Mouse (Mus musculus) cerebellum, adult 18-20 months (tissue): ENCODE results near the gene Shh.

ENCODE experiments used
- DNase-seq, 2 experiments: peaks; one replicate each; pipeline ENCODE4 v3.0.0; 2021

Gene Shh

DNA sequence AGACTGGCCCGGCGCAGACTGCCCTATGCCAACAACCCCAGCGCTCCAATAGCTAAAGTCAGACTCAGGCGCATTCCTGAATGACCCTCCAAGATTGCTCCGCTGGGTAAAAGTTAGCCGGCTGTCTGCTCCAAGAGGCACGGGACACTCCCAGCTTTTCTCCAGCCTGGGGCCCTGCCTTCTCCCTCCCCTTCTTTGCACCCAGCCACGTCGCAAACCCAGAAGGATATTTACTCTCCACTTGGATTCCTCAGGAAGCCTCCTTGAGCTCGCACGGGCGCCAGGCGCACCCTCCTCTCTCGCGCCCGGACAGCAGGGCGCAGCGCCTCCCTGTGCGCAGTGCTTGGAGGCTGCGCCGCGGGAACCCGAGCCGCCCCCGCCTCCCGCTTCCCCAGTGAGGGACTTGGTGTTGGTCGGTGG lies 8.2 kb downstream of the Shh start:
- no peak for DNase-seq

DNA sequence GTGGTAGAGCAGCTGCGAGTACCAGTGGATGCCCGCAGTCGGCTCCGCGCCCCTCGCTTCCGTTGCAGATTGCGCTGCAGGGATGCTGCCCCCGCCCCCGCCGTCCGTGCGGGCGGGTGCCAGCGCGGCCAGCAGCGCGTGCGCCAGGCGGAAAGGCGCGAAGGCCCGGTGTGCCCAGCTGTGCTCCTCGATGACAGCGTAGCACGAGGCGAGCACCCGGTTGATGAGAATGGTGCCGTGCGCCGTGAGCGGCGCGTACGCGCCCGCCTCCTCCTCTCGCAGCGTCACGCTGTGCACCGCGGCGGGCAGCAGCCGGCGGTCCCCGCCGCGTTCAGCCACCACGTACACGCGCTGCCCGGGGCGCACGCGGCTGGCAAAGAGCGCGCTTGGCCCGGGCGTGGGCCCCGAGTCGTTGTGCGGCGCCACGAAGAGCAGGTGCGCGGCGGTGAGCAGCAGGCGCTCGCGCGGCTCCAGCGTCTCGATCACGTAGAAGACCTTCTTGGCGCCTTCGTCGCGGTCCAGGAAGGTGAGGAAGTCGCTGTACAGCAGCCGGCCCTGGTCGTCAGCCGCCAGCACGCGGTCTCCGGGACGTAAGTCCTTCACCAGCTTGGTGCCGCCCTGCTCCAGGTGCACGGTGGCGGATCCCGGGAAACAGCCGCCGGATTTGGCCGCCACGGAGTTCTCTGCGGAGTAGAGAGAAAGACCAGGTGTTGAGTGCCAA lies 9.0 kb downstream of the Shh start:
- DNase-seq: no peak

DNA sequence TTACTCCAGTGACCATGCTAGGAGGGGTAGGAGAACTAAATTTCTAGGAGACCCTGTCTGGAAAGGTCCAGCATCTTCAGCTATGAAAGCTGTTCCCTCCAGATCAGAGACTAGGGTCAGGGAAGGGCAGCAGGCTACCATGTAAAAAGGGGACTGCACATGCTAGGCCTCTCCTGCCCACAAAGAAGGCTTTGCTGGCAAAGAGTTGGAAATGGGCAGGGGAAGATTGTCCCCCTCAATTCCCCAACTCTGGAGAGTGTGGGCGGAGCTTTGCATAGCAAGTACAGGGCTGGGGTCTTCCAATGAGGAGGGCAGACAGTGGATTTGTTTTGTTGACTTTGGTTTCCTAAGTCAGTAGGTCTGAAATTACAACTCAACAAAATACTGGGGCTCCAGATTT lies 10.7 kb downstream of the Shh start:
- DNase-seq: no peak

DNA sequence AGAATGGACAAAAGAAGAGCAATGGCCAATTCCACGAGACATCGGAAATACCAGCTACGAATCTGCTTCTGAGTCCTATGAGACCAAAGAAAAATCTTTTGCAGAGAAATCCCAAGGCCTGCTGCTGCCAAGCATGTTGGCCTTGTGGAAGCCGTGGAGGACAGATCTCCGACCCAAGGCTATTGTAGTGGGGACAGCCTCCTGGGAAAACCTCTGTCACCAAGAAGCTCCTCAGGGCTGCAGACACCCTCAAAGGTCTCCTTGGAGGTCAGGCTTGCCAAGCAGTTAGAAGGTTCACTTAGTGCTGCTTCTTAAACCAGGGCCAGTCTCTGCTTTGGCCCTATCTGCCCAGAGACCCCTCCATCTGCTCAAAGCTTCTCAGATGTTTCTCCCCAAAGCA lies 11.3 kb downstream of the Shh start:
- no peak for DNase-seq

DNA sequence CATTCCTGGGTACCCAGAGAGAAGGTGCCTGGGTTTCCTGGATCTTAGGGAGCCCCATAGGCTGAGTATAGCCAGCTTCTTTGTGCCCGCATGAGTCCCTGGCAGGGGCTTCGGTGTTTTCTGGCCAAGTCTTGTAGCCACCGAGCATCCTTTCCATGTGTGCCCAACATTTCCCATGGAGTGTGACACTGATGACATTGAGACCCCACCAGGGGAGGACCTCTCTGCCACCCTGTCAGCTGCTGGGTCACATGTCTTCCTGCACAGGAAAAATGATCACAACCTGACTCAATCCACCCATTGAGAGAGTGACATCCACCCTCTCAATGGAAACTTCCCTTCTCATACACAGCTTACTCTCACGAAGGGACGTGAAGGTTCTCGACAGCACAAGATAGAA lies 12.5 kb downstream of the Shh start:
- no peak for DNase-seq

DNA sequence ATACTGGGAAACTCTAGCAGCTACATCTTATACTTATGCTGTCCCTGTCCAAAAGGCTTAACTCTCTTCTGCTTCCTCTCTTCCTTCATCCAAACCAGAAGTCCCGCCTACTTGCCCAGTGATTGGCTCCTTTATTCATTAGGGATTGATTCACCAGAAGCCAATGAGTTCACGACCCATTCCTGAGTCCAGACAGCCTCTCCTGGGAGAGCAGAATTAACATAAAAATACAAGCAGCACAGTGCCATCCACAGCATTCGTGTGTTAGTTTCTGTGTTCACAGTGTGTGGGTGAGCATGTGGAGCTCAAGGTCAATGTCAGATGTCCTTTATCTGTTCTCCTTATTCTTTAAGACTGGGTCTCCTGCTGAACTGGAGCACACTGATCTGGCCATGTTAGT lies 13.5 kb downstream of the Shh start:
- no peak for DNase-seq

DNA sequence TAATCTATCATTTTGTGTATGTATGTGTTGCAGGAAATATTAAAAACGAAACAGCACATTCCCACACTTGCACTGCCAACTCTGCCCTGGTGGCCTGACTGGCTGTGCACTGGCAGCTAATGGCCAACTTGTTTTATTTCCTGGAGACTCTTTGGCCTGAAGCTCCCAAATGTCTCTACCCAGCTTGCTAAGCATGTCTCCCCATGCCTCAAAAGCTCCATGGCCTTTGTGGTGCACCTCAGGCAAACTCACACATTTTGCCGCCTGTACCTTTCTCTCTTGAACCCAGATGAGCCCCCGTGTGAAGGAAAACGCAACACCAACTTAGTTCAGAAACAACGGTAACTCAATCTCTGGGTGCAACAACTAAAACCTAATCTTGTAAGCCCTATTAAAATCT lies 14.0 kb downstream of the Shh start:
- DNase-seq: no peak

DNA sequence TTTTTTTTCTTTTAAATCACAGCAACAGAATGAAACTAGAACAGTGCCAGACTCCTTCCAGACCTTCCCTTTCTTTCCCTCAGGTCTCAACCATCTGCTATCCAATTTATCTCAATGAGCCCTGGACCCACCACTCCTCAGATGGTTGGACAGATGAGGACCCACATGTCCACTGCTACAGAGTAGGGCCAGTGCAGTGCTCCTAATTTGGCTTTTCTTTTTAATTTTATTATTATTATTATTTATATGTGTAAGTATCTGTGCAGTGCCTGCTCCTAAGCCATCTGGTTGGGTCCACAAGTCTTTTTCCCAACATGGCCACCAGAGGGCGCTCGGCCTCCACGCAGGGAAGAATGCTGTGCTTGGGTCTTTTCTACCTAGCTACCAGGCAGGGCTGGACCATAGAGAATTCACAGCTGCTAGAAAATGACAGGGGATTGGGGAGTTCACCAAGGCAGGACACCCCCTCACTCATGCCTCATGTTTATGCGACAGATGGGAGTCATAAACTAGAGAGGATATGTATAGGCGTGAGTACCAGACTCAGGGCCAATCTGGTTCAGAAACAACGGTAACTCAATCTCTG lies 15.9 kb downstream of the Shh start:
- peak; percentile 74 to 89 for DNase-seq

DNA sequence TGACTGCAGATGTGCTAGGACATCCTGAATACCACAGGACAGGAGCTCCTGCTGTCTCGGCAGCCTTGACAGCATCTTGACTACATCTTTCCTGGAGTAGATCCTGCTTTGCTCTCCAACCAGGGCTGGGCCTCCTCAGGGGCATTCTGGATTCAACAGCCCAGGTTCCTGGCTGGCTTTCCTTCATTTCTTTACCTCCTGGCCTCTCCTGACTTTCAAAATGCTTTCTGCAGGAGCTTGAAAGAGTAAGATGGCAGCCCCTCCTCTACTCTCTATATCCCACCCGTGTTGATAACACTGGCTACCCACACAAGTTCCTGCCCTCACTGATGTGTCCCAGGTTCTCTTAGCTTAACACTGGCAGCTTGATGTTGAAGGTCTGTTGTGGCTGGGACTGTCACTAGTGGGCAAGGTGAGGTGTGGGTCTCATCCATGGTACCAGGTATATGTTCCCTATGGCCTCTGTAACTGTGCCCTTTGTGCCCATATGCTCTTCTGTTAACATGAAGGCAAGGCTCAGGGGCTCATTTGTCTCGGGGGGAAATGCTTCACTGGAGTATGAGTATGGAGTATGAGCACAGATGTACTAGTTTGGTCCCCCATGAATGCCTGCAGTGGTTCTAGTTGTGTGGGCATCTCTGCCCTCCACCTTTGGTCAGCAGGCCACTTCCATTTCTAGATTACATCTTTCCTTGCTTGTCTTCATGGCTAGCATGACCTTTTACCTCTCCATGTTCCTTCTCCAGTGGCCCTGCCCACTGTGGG lies 16.7 kb downstream of the Shh start:
- DNase-seq: no peak

DNA sequence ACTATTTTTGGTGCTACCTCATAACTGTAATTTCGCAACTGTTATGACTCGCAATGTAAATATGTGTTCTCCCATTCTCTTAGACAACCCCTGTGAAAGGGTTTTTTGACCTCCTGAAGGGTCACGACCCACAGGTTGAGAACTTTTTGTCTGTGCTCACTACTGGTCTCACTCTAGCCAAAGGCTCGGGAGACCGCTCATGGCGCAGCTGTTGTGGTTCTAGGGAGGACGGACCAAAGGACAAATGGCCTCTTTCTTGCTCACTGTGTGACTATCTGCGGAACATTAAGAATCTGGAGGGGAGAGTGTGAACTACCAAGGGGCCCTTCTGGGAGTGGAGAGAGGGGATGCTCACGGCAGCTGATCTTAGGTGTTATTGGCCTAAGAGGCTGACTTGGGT lies 41.1 kb downstream of the Shh start:
- DNase-seq: no peak

DNA sequence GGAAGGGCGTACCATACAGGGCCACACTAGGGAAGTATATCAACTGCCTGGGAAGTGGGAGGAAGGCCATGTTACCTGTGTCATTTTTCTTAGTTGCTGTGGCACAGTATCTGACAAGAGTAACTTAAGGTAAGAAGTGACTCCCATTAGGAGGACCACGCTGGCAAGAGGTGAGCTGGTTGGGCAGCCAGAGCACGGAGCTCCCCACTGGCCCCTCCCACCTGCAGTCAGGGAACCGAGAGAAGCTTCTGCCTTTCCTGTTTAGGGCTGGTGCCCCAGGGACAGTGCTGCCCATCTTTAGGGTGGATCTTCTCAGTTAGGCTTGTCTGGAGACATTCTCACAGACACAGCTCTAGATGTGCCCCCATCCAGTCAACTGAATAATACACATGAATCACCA lies 43.3 kb downstream of the Shh start:
- peak in 1 of 2 experiments; percentile 2 for DNase-seq

DNA sequence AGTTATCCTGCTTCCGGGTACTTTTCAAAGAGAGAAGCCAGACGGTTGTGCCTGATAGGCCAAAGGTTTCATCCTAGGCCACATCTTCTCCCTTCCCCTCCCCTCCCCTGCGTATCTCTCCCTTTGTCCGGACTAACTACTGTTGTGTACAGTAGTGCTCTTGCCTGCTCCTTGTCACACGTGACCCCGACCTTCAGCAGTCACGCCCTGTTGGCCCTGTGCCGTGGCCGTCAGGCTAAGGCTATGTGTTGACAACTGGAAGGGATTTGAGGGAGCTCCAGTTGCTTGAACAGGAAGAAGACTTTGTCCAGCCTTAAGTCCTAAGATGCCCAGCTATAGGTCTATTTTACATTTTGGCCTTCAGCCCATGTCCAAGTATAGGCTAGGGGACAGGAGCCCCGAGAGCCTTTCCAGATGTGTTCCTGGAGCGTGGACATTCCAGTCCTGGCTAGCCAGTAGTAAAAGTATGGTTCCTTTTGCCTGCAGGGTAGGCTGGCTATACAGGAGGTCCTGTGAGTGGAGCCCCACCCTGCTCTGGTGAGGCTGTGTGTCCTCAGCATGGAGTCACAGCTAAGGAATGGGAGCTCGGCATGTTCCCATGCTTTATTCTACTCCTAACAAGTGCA lies 47.3 kb downstream of the Shh start:
- no peak for DNase-seq

DNA sequence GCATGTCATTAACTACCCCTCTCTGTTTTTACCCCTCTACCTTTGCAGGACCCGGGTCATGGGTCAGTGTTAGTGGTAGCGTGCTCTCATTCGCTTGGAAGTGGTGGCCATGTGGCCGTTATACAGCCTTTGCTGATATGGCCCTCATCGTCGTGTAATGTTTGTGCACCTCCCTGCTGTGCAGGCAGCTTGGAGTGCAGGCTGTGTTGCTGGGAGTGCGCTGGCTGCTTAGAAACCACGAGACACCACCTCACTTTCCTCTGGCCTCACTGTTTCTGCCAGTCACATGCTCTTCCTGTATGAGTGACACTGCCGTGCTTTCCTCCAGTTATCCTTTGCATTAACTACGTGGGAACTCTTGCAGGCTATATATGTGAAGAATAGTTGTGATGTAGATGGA lies 48.3 kb downstream of the Shh start:
- peak in 1 of 2 experiments; percentile 1 for DNase-seq

DNA sequence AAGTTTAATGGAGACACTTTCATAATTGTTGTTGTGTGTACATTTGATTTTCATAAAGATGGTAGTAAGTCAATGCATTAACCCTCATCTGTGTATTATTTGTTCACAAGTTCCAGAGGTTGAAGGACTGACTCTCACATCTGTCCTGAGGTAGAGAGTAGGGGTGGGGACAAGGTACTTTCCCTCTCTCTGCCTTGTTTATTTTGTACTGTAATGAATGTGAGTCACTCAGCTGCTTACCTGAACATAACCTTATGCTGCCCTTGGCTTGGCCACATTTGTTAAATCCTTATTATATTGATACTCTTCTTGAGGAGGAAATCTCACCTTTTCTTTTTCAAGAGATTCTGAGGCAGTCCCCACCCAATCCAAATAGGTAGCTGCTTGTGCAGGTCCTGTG lies 51.0 kb downstream of the Shh start:
- no peak for DNase-seq

DNA sequence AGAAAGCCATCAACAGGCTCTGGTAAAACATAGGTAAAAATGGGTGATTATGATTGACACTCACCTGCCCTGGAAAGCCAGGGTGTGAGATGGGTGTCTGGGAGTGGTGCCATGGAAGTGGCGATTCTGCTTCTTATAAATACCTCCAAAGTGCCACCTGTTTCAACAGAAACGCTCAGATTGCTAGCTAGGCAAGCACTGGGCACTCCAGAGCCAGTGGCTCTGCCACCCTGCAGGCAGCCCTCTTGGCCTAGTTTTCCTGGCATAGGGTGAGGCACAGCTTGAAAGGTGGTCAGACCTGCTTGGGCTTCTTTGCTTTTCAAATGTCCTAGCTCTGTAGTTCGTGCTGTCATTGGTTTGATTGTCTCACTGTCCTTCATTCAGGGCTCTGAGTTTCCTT lies 53.0 kb downstream of the Shh start:
- peak; percentile 47 to 70 for DNase-seq

DNA sequence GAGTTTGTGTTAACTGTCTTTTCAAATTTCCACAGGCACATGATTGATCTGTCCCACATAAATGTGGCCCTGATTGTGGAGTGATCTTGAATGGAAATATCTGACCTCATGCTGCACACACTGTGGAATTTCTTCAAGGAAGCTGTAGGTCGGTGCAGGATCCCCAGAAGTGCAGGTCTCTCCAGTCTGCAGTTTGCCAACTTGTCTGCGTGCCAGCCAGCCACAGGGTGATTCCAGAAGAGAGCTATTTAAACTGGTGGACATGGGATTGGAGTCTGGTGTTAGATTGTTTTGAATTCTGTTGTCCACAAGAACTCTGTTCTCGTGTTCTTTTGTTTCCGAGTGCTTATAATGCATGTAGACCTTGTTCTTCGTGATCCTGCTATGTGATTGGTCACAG lies 53.5 kb downstream of the Shh start:
- peak; percentile 35 to 39 for DNase-seq

DNA sequence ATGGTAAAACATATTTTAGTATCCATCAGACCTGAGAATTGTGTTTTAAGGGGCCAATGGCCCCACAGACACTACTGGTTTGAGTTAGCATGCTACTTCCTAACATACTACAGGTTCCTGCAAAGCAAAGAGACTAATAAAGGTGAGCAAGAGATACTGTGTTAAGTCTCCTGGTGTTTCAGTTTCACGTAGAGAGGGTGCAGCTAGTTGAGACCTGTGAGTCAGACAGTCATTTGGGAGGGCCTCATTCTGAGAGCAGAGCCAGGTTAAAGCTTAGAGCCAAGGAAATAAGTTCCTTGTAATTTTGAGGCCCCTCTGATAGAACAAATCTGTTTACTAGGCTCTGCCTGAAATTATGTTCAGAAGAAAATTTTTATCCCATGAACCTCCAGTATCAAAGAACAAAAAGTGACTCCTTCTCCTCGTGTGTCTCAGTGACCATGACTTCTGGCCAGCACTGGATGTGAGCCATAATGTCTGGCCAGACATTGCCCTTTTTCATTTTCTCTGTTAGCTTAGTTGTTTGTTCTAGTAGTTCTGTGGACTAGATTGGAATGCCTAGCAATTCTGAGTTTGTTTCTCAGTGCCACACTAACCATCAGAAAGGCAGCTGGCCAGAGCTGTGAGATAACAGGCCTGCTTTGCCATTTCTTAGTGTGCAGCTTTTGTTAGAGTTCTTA lies 54.9 kb downstream of the Shh start:
- DNase-seq: peak in 1 of 2 experiments; percentile 10
